Mouse (Mus musculus): ENCODE measurements around the gene Syn3. TPM values are rescaled to one million over a fixed set of nuclear protein-coding genes. Genes with fewer than 3 reads are reported as not detected.

Gene Syn3
- polyA plus RNA-seq, 1 experiment from 2014 or later: 4.0 TPM

- 46% methylated on average over 5 of the region's 5 CpGs for WGBS
- Histone ChIP-seq H3K4me2 (ENCODE audit: low read depth, low read length) (no peak overlapping the region), H3K36me3 (ENCODE audit: control insufficient read depth, insufficient read depth, low read length) (no peaks in the 10 kb centered on the region), H3K4me1 (ENCODE audit: control insufficient read depth, insufficient read depth, low read length) (peaks cover 9% of the 10 kb centered on the region; the same call in 1 of the 2 replicates), H3K9ac (ENCODE audit: low read length) (no peak overlapping the region), H3K4me3 (replicated peaks; ENCODE audit: low read length) (no peak overlapping the region), H3K9me3 (replicated peaks; ENCODE audit: control insufficient read depth, low read length) (no peaks in the 10 kb centered on the region), H3K27ac (ENCODE audit: low read length) (no peak overlapping the region), H3K27me3 (ENCODE audit: control insufficient read depth, insufficient read depth, low read length) (no peaks in the 10 kb centered on the region)
- peak; percentile 25; the same call in 1 of the 2 replicates for ATAC-seq (ENCODE audit: insufficient read depth, low FRiP score)
Measured at GRCm38 (mm10) chr10:86137589-86138173, 361.0 kb downstream of the Syn3 start.

- WGBS: 32% methylated on average over 3 of the region's 3 CpGs
- Histone ChIP-seq H3K27ac (ENCODE audit: low read length) (no peak overlapping the region), H3K4me3 (replicated peaks; ENCODE audit: low read length) (no peak overlapping the region), H3K9ac (ENCODE audit: low read length) (no peak overlapping the region), H3K36me3 (ENCODE audit: control insufficient read depth, insufficient read depth, low read length) (no peaks in the 10 kb centered on the region), H3K9me3 (replicated peaks; ENCODE audit: control insufficient read depth, low read length) (no peaks in the 10 kb centered on the region), H3K4me2 (ENCODE audit: low read depth, low read length) (no peak overlapping the region), H3K27me3 (ENCODE audit: control insufficient read depth, insufficient read depth, low read length) (no peaks in the 10 kb centered on the region), H3K4me1 (ENCODE audit: control insufficient read depth, insufficient read depth, low read length) (peaks cover 9% of the 10 kb centered on the region; the same call in 1 of the 2 replicates)
- ATAC-seq (ENCODE audit: insufficient read depth, low FRiP score): no peak
Measured at GRCm38 (mm10) chr10:86137106-86137505, 361.6 kb downstream of the Syn3 start.

- H3K9ac ChIP-seq (ENCODE audit: low read length): no peak overlapping the region
- no peak for ATAC-seq (ENCODE audit: insufficient read depth, low FRiP score)
- H3K4me1 ChIP-seq (ENCODE audit: control insufficient read depth, insufficient read depth, low read length): peaks cover 9% of the 10 kb centered on the region; the same call in 1 of the 2 replicates
- no peaks in the 10 kb centered on the region for H3K36me3 ChIP-seq (ENCODE audit: control insufficient read depth, insufficient read depth, low read length)
- no peaks in the 10 kb centered on the region for H3K9me3 ChIP-seq (replicated peaks; ENCODE audit: control insufficient read depth, low read length)
- H3K27me3 ChIP-seq (ENCODE audit: control insufficient read depth, insufficient read depth, low read length): no peaks in the 10 kb centered on the region
- no peak overlapping the region for H3K4me2 ChIP-seq (ENCODE audit: low read depth, low read length)
- H3K27ac ChIP-seq (ENCODE audit: low read length): no peak overlapping the region
- H3K4me3 ChIP-seq (replicated peaks; ENCODE audit: low read length): no peak overlapping the region
- WGBS: 83% methylated on average over 1 of the region's 1 CpGs
Measured at GRCm38 (mm10) chr10:86136249-86136648, 362.4 kb downstream of the Syn3 start.

DNA sequence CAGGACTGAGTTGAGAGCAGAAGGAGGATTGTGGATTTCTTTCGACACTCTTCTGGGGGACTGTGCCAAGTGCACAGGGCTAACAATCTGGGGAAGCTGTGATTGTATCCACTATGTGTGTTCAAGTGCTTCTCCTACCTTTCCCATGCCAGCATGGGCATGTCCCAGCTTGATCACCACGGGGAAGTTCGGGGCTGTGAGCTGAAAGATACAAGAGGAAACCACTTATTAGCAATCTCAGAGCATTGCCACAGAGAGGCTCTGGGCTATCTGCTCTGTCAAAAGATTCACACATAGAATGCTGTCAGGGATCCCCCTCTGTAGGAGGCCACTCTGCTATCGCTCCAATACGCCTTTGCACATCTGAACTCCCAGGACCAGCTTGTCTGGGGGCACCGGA lies 363.8 kb downstream of the Syn3 start:
- ATAC-seq (ENCODE audit: insufficient read depth, low FRiP score): no peak
- H3K9me3 ChIP-seq (replicated peaks; ENCODE audit: control insufficient read depth, low read length): no peaks in the 10 kb centered on the region
- H3K4me3 ChIP-seq (replicated peaks; ENCODE audit: low read length): no peak overlapping the region
- 72% methylated on average over 6 of the region's 6 CpGs for WGBS
- H3K9ac ChIP-seq (ENCODE audit: low read length): no peak overlapping the region
- H3K4me2 ChIP-seq (ENCODE audit: low read depth, low read length): no peak overlapping the region
- no peaks in the 10 kb centered on the region for H3K36me3 ChIP-seq (ENCODE audit: control insufficient read depth, insufficient read depth, low read length)
- H3K4me1 ChIP-seq (ENCODE audit: control insufficient read depth, insufficient read depth, low read length): peaks cover 9% of the 10 kb centered on the region; the same call in 1 of the 2 replicates
- H3K27me3 ChIP-seq (ENCODE audit: control insufficient read depth, insufficient read depth, low read length): no peaks in the 10 kb centered on the region
- no peak overlapping the region for H3K27ac ChIP-seq (ENCODE audit: low read length)

- peaks cover 9% of the 10 kb centered on the region; the same call in 1 of the 2 replicates for H3K4me1 ChIP-seq (ENCODE audit: control insufficient read depth, insufficient read depth, low read length)
- H3K9ac ChIP-seq (ENCODE audit: low read length): no peak overlapping the region
- no peaks in the 10 kb centered on the region for H3K36me3 ChIP-seq (ENCODE audit: control insufficient read depth, insufficient read depth, low read length)
- WGBS: 67% methylated on average over 5 of the region's 5 CpGs
- H3K9me3 ChIP-seq (replicated peaks; ENCODE audit: control insufficient read depth, low read length): no peaks in the 10 kb centered on the region
- no peaks in the 10 kb centered on the region for H3K27me3 ChIP-seq (ENCODE audit: control insufficient read depth, insufficient read depth, low read length)
- ATAC-seq (ENCODE audit: insufficient read depth, low FRiP score): no peak
- no peak overlapping the region for H3K4me2 ChIP-seq (ENCODE audit: low read depth, low read length)
- no peak overlapping the region for H3K4me3 ChIP-seq (replicated peaks; ENCODE audit: low read length)
- no peak overlapping the region for H3K27ac ChIP-seq (ENCODE audit: low read length)
Measured at GRCm38 (mm10) chr10:86134336-86134735, 364.4 kb downstream of the Syn3 start.

- no peak overlapping the region for H3K27ac ChIP-seq (ENCODE audit: low read length)
- no peaks in the 10 kb centered on the region for H3K27me3 ChIP-seq (ENCODE audit: control insufficient read depth, insufficient read depth, low read length)
- H3K9me3 ChIP-seq (replicated peaks; ENCODE audit: control insufficient read depth, low read length): no peaks in the 10 kb centered on the region
- H3K36me3 ChIP-seq (ENCODE audit: control insufficient read depth, insufficient read depth, low read length): no peaks in the 10 kb centered on the region
- no peak overlapping the region for H3K9ac ChIP-seq (ENCODE audit: low read length)
- H3K4me1 ChIP-seq (ENCODE audit: control insufficient read depth, insufficient read depth, low read length): peaks cover 2% of the 10 kb centered on the region; the same call in 1 of the 2 replicates
- 80% methylated on average over 10 of the region's 10 CpGs for WGBS
- no peak overlapping the region for H3K4me3 ChIP-seq (replicated peaks; ENCODE audit: low read length)
- no peak overlapping the region for H3K4me2 ChIP-seq (ENCODE audit: low read depth, low read length)
- ATAC-seq (ENCODE audit: insufficient read depth, low FRiP score): no peak
Measured at GRCm38 (mm10) chr10:86132420-86132956, 366.2 kb downstream of the Syn3 start.

DNA sequence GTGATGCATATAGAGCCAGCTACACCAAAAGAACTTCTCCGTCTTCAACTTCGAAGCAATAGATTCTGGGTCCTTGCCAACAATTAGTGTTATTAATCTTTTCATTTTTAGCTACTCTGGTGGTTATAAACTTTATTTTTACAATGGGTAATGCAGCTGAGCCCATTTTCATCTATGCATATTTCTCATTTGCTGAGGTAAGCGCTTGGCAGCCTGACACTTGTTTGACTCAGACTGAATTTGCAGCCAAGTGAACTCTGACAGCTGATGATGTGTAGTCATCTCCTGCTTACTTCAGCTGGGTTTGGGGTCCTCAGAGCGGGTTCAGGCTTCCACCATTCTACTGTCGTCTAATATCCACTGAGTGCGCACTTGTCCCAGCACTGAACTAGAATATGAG lies 369.6 kb downstream of the Syn3 start:
- H3K27ac ChIP-seq (ENCODE audit: low read length): no peak overlapping the region
- H3K36me3 ChIP-seq (ENCODE audit: control insufficient read depth, insufficient read depth, low read length): no peaks in the 10 kb centered on the region
- no peak overlapping the region for H3K4me3 ChIP-seq (replicated peaks; ENCODE audit: low read length)
- H3K4me1 ChIP-seq (ENCODE audit: control insufficient read depth, insufficient read depth, low read length): no peaks in the 10 kb centered on the region
- no peak overlapping the region for H3K4me2 ChIP-seq (ENCODE audit: low read depth, low read length)
- no peak for ATAC-seq (ENCODE audit: insufficient read depth, low FRiP score)
- 69% methylated on average over 6 of the region's 6 CpGs for WGBS
- no peaks in the 10 kb centered on the region for H3K9me3 ChIP-seq (replicated peaks; ENCODE audit: control insufficient read depth, low read length)
- no peaks in the 10 kb centered on the region for H3K27me3 ChIP-seq (ENCODE audit: control insufficient read depth, insufficient read depth, low read length)
- no peak overlapping the region for H3K9ac ChIP-seq (ENCODE audit: low read length)

GRCm38 (mm10) chr10:86126478-86126877 lies 372.2 kb downstream of the Syn3 start:
- Histone ChIP-seq H3K4me3 (replicated peaks; ENCODE audit: low read length) (no peak overlapping the region), H3K27me3 (ENCODE audit: control insufficient read depth, insufficient read depth, low read length) (no peaks in the 10 kb centered on the region), H3K4me2 (ENCODE audit: low read depth, low read length) (no peak overlapping the region), H3K36me3 (ENCODE audit: control insufficient read depth, insufficient read depth, low read length) (no peaks in the 10 kb centered on the region), H3K27ac (ENCODE audit: low read length) (no peak overlapping the region), H3K9ac (ENCODE audit: low read length) (no peak overlapping the region), H3K9me3 (replicated peaks; ENCODE audit: control insufficient read depth, low read length) (no peaks in the 10 kb centered on the region), H3K4me1 (ENCODE audit: control insufficient read depth, insufficient read depth, low read length) (no peaks in the 10 kb centered on the region)
- WGBS: 82% methylated on average over 11 of the region's 11 CpGs
- ATAC-seq (ENCODE audit: insufficient read depth, low FRiP score): no peak

DNA sequence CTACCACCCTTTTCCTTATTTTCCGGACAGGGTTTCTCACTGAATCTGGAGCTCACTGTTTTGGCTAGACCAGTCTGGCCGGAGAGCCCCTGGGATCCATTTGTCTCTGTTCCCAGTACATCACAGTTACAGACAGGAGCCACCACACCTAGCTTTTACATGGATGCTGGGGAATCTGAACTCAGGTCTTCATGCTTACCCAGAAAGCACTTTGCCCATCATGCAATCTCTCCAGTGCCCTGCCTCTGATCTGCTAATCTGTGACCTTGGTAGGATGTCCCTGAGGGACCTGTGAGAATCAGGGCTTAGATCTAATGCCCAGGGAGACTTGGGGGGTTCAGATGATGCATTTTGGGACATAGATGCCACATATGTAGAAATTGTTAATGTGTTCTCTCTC lies 373.3 kb downstream of the Syn3 start:
- H3K4me1 ChIP-seq (ENCODE audit: control insufficient read depth, insufficient read depth, low read length): no peaks in the 10 kb centered on the region
- H3K4me2 ChIP-seq (ENCODE audit: low read depth, low read length): no peak overlapping the region
- no peaks in the 10 kb centered on the region for H3K9me3 ChIP-seq (replicated peaks; ENCODE audit: control insufficient read depth, low read length)
- H3K9ac ChIP-seq (ENCODE audit: low read length): no peak overlapping the region
- no peaks in the 10 kb centered on the region for H3K27me3 ChIP-seq (ENCODE audit: control insufficient read depth, insufficient read depth, low read length)
- H3K36me3 ChIP-seq (ENCODE audit: control insufficient read depth, insufficient read depth, low read length): no peaks in the 10 kb centered on the region
- no peak overlapping the region for H3K27ac ChIP-seq (ENCODE audit: low read length)
- 89% methylated on average over 2 of the region's 2 CpGs for WGBS
- H3K4me3 ChIP-seq (replicated peaks; ENCODE audit: low read length): no peak overlapping the region
- ATAC-seq (ENCODE audit: insufficient read depth, low FRiP score): no peak

All from stomach, embryonic 16.5 days (tissue).